Mouse (Mus musculus): ENCODE measurements at regions not wholly inside any gene's neighbourhood (a gene's known extent, or its start where the extent isn't known, plus 50 kb on each side); places are given as distances from the start of the nearest gene placed in this dataset.

- TF ChIP-seq CTCF (IDR thresholded peaks at IDR 0.05; ENCODE audit: low read depth) (no peak), EP300 (IDR thresholded peaks at IDR 0.05; ENCODE audit: low read depth) (no peak)
These were observed 52.2 kb upstream of the Epcam start for GRCm38 (mm10) chr17:87583575-87583974.

Data from heart, postnatal 0 days (tissue).